Mouse (Mus musculus): ENCODE measurements at regions not wholly inside any gene's neighbourhood (a gene's known extent, or its start where the extent isn't known, plus 50 kb on each side); places are given as distances from the start of the nearest gene placed in this dataset.

GRCm38 (mm10) chr12:71450680-71451463, 141.2 kb downstream of the Dact1 start:
- TF ChIP-seq CTCF (IDR thresholded peaks at IDR 0.05; ENCODE audit: low read depth) (no peak), EP300 (IDR thresholded peaks at IDR 0.05; ENCODE audit: low read depth) (no peak)

Measured in liver, embryonic 14.5 days (tissue).